ENCODE assay signal across 11 mouse cellular contexts in genomic region chr1:185308334-185308733, GRCm38 (mm10).
"Had no signal": no experiment of that assay in that cellular context is flagged by ENCODE, and none has a peak within 500 bp of the region (broad histone marks: within the 10 kb centered on the region; RNA-seq: fewer than 3 reads in every experiment).

No protein-coding gene starts in this region.

- DNase-seq: lung, postnatal 4 days; midbrain, embryonic 14.5 days; thymus, adult 2 months; thymus, postnatal 25 days had no signal

- H3K27me3 ChIP-seq: liver, embryonic 15.5 days; neural tube, embryonic 15.5 days had no signal

- H3K27ac ChIP-seq: left cerebral cortex, adult 2 months; limb, embryonic 10.5 days; liver, embryonic 15.5 days; midbrain, embryonic 10.5 days; neural tube, embryonic 15.5 days had no signal

- H3K4me2 ChIP-seq: liver, embryonic 11.5 days; liver, embryonic 15.5 days; neural tube, embryonic 15.5 days had no signal

- H3K4me1 ChIP-seq: limb, embryonic 10.5 days; liver, embryonic 15.5 days; midbrain, embryonic 10.5 days; neural tube, embryonic 15.5 days had no signal

- H3K9ac ChIP-seq: liver, embryonic 15.5 days; neural tube, embryonic 15.5 days had no signal

- H3K9me3 ChIP-seq: limb, embryonic 10.5 days; liver, embryonic 15.5 days; neural tube, embryonic 15.5 days had no signal

- H3K4me3 ChIP-seq: left cerebral cortex, adult 2 months; limb, embryonic 10.5 days; liver, embryonic 15.5 days; midbrain, embryonic 10.5 days; myocyte; neural tube, embryonic 15.5 days had no signal
